Mouse (Mus musculus): ENCODE measurements at regions not wholly inside any gene's neighbourhood (a gene's known extent, or its start where the extent isn't known, plus 50 kb on each side); places are given as distances from the start of the nearest gene placed in this dataset.

GRCm38 (mm10) chr14:56313969-56314368, 50.9 kb upstream of the Atp12a start:
- TF ChIP-seq CTCF (IDR thresholded peaks at IDR 0.05; ENCODE audit: borderline replicate concordance, extremely low read depth, insufficient read depth, insufficient read length) (no peak), POLR2A (IDR thresholded peaks at IDR 0.05; ENCODE audit: borderline replicate concordance, extremely low read depth, insufficient read depth, insufficient read length, poor library complexity, severe bottlenecking) (no peak)
- DNase-seq (ENCODE audit: low read depth) = peak; percentile 14

- peak; percentile 65 for DNase-seq (ENCODE audit: low read depth)
- TF ChIP-seq CTCF (IDR thresholded peaks at IDR 0.05; ENCODE audit: borderline replicate concordance, extremely low read depth, insufficient read depth, insufficient read length) = peak; percentile 81
- TF ChIP-seq POLR2A (IDR thresholded peaks at IDR 0.05; ENCODE audit: borderline replicate concordance, extremely low read depth, insufficient read depth, insufficient read length, poor library complexity, severe bottlenecking) = no peak
Measured at GRCm38 (mm10) chr14:56314459-56314858, 50.4 kb upstream of the Atp12a start.

Data from brain, embryonic 14.5 days (tissue).